Comparison of ENCODE assay signal across 8 mouse cellular contexts in genomic region chr7:75781948-75782722, GRCm38 (mm10).
DNase-seq lines count a peak whose midpoint lies in the region; ATAC-seq and TF ChIP-seq lines count a peak whose summit lies in the region.

No protein-coding gene starts in this region.

- H3K4me3 ChIP-seq in hindbrain, embryonic 13.5 days: peak overlapping the region; percentile 46

- no peaks in the 10 kb centered on the region for H3K27me3 ChIP-seq in Patski
- no peaks in the 10 kb centered on the region for H3K27me3 ChIP-seq in hindbrain, embryonic 13.5 days

- WGBS in hindbrain, embryonic 13.5 days: 12% methylated on average over 36 of the region's 36 CpGs

- peak overlapping the region; percentile 65 for H3K9ac ChIP-seq in hindbrain, embryonic 13.5 days

- H3K27ac ChIP-seq in hindbrain, embryonic 13.5 days: no peak overlapping the region

- no peak for TF ChIP-seq CTCF in Patski (IDR thresholded peaks at IDR 0.05)

- H3K9me3 ChIP-seq in hindbrain, embryonic 13.5 days: no peaks in the 10 kb centered on the region

- ATAC-seq in Patski: peak; percentile 83
- peak; percentile 94 for ATAC-seq in hindbrain, embryonic 13.5 days (ENCODE audit: low FRiP score)

- CTCF ChIA-PET in Patski (lab: Charles Lee): no interaction called here

- in situ Hi-C loops in Patski (cut with MboI; ENCODE audit: low pct_unique_long_range_greater_than_20kb): no loop called here

- H3K36me3 ChIP-seq in hindbrain, embryonic 13.5 days: 0 out of 2 replicates have a peak, but pooled peaks cover 1% of the 10 kb centered on the region

- H3K4me2 ChIP-seq in hindbrain, embryonic 13.5 days: peak overlapping the region; percentile 62

- DNase-seq in Patski (ENCODE audit: low read depth, low spot score): peak; percentile 25
- peak; percentile 81 to 82 for DNase-seq in cerebellum, postnatal 14 days
- DNase-seq in frontal cortex, postnatal 14 days (ENCODE audit: low spot score in 2 of 2): peak; percentile 68 to 71
- DNase-seq in layer of hippocampus, postnatal 25 days (ENCODE audit: extremely low spot score in 1 of 2, low spot score in 1 of 2): peak; percentile 56 to 64
- peak; percentile 95 for DNase-seq in lung, postnatal 25 days (ENCODE audit: low spot score)
- peak; percentile 85 for DNase-seq in retina, embryonic 14.5 days (ENCODE audit: low spot score)
- peak; percentile 87 for DNase-seq in thymus, postnatal 4 days

- H3K4me1 ChIP-seq in hindbrain, embryonic 13.5 days (replicated peaks): peaks cover 5% of the 10 kb centered on the region; the same call in 1 of the 2 replicates

- POLR2A ChIA-PET in Patski (lab: Charles Lee): interaction anchor here (0.7 kb wide), 1 partner anchor 11 kb away, joined by 9 read pairs; no protein-coding TSS in a partner anchor

Comparison
In these comparisons a context has a peak if more than half of its experiments do, and no peak if none do; other contexts are left out.
1. DNase-seq: peak in every context shown above with its lines; median percentile 95 in lung, postnatal 25 days; 87 in thymus, postnatal 4 days; 85 in retina, embryonic 14.5 days; 82 in cerebellum, postnatal 14 days; 70 in frontal cortex, postnatal 14 days; 60 in layer of hippocampus, postnatal 25 days; 25 in Patski.